Mouse (Mus musculus) embryonic fibroblast, embryonic 13.5 days (primary cell): ENCODE measurements around the gene Rab6b.

Experiments used
- CTCF ChIP-seq: IDR thresholded peaks from 2 replicates; pipeline ENCODE4 v1.5.1; 2011; ENCODE audit warnings: mild to moderate bottlenecking, control low read depth, low read length, moderate library complexity, borderline replicate concordance; ENCODE audit not compliant: insufficient read depth
- POLR2A ChIP-seq: IDR thresholded peaks from 2 replicates; pipeline ENCODE4 v1.6.1; 2011; ENCODE audit warnings: low read depth, mild to moderate bottlenecking, control low read depth, low read length, moderate library complexity

GRCm38 (mm10) chr9:103232232-103233005 lies 120.8 kb downstream of the Rab6b start:
- TF ChIP-seq CTCF (no peak), POLR2A (no peak)
